Mouse (Mus musculus): ENCODE measurements around the gene Egfl7. TPM values are rescaled to one million over a fixed set of nuclear protein-coding genes. Genes with fewer than 3 reads are reported as not detected.
A peak's percentile ranks its signal among the peaks of the same experiment; 100 is the strongest.

The Egfl7 gene
- polyA plus RNA-seq, 1 experiment from 2014 or later: 341 TPM

GRCm38 (mm10) chr2:26547481-26547880 lies 32.3 kb upstream of the Egfl7 start:
- H3K27ac ChIP-seq: no peak overlapping the region
- no peaks in the 10 kb centered on the region for H3K27me3 ChIP-seq
- no peaks in the 10 kb centered on the region for H3K36me3 ChIP-seq
- no peak for ATAC-seq (ENCODE audit: borderline replicate concordance, extremely low read depth, low FRiP score, low TSS enrichment)
- peaks cover 45% of the 10 kb centered on the region for H3K4me1 ChIP-seq
- WGBS: 34% methylated on average over 2 of the region's 2 CpGs
- no peak overlapping the region for H3K4me3 ChIP-seq
- H3K9me3 ChIP-seq: no peaks in the 10 kb centered on the region
- H3K9ac ChIP-seq: no peak overlapping the region
- H3K4me2 ChIP-seq: no peak overlapping the region

- WGBS: 47% methylated on average over 10 of the region's 10 CpGs
- peaks cover 34% of the 10 kb centered on the region for H3K4me1 ChIP-seq
- peak overlapping the region; percentile 16; the same call in 1 of the 2 replicates for H3K27ac ChIP-seq
- ATAC-seq (ENCODE audit: borderline replicate concordance, extremely low read depth, low FRiP score, low TSS enrichment): no peak
- no peaks in the 10 kb centered on the region for H3K36me3 ChIP-seq
- no peak overlapping the region for H3K9ac ChIP-seq
- H3K27me3 ChIP-seq: no peaks in the 10 kb centered on the region
- no peaks in the 10 kb centered on the region for H3K9me3 ChIP-seq
- H3K4me2 ChIP-seq: no peak overlapping the region
- H3K4me3 ChIP-seq: no peak overlapping the region
Observed at GRCm38 (mm10) chr2:26549801-26550200, 30.0 kb upstream of the Egfl7 start.

DNA sequence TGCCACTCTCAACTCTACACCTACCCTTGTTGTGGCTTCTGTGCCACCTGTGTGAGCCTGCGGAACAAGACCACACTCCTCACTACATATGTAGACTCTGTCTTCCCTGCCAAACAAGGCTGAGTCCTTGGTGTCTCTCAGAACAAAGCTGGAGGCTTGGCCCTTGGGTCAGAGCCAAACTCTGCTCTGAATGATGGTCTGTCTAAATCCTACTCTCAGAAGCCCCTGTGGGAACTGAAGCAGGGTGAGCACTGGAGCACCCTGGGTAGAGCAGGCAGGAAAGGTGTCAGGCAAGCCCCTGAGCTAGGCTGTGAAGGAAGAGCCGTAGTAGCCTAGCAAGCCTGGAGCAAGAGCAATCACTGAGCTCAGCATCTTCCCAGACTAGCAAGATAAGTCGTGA lies 29.6 kb upstream of the Egfl7 start:
- peaks cover 38% of the 10 kb centered on the region for H3K4me1 ChIP-seq
- no peaks in the 10 kb centered on the region for H3K9me3 ChIP-seq
- WGBS: 49% methylated on average over 3 of the region's 3 CpGs
- peak overlapping the region; percentile 16; the same call in 1 of the 2 replicates for H3K27ac ChIP-seq
- H3K9ac ChIP-seq: no peak overlapping the region
- H3K36me3 ChIP-seq: no peaks in the 10 kb centered on the region
- H3K4me2 ChIP-seq: no peak overlapping the region
- no peak overlapping the region for H3K4me3 ChIP-seq
- H3K27me3 ChIP-seq: no peaks in the 10 kb centered on the region
- ATAC-seq (ENCODE audit: borderline replicate concordance, extremely low read depth, low FRiP score, low TSS enrichment): 0 out of 2 replicates have a peak, but pooled peaks have one; percentile 17

- H3K36me3 ChIP-seq: no peaks in the 10 kb centered on the region
- H3K27ac ChIP-seq: peak overlapping the region; percentile 16; the same call in 1 of the 2 replicates
- no peaks in the 10 kb centered on the region for H3K9me3 ChIP-seq
- H3K4me1 ChIP-seq: peaks cover 41% of the 10 kb centered on the region
- H3K4me3 ChIP-seq: no peak overlapping the region
- no peak overlapping the region for H3K4me2 ChIP-seq
- ATAC-seq (ENCODE audit: borderline replicate concordance, extremely low read depth, low FRiP score, low TSS enrichment): no peak
- H3K27me3 ChIP-seq: no peaks in the 10 kb centered on the region
- WGBS: 39% methylated on average over 3 of the region's 3 CpGs
- no peak overlapping the region for H3K9ac ChIP-seq
Observed at GRCm38 (mm10) chr2:26550777-26551176, 29.0 kb upstream of the Egfl7 start.

DNA sequence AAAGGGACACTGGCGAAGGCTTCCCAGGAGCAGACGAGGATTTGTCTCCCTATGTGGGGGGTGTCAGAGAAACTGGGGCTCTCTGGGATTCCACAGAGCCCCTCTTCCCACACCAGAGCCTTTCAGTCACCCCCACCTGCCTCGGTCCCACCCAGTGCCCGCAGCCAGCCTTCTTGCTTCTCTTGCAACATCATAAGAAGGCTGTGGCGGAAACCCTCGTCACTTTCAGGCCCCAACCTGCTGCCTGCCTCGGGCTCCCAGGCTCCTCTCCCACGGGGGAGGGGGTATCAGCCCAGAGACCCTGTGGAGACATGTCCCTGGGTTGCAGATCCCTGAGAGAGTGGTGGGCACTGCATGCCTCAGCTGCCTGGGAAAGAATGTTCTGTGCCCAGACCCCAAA lies 28.4 kb upstream of the Egfl7 start:
- Histone ChIP-seq H3K27ac (0 out of 2 replicates have a peak overlapping the region, but pooled peaks have one; percentile 11), H3K4me3 (no peak overlapping the region), H3K36me3 (no peaks in the 10 kb centered on the region), H3K9me3 (no peaks in the 10 kb centered on the region), H3K27me3 (no peaks in the 10 kb centered on the region), H3K4me1 (peaks cover 43% of the 10 kb centered on the region), H3K9ac (no peak overlapping the region), H3K4me2 (no peak overlapping the region)
- 61% methylated on average over 8 of the region's 8 CpGs for WGBS
- no peak for ATAC-seq (ENCODE audit: borderline replicate concordance, extremely low read depth, low FRiP score, low TSS enrichment)

GRCm38 (mm10) chr2:26552066-26552465 lies 27.7 kb upstream of the Egfl7 start:
- Histone ChIP-seq H3K27me3 (no peaks in the 10 kb centered on the region), H3K36me3 (no peaks in the 10 kb centered on the region), H3K27ac (0 out of 2 replicates have a peak overlapping the region, but pooled peaks have one; percentile 11), H3K9ac (no peak overlapping the region), H3K4me3 (no peak overlapping the region), H3K9me3 (no peaks in the 10 kb centered on the region), H3K4me2 (no peak overlapping the region), H3K4me1 (peaks cover 47% of the 10 kb centered on the region)
- WGBS: 73% methylated on average over 2 of the region's 2 CpGs
- no peak for ATAC-seq (ENCODE audit: borderline replicate concordance, extremely low read depth, low FRiP score, low TSS enrichment)

DNA sequence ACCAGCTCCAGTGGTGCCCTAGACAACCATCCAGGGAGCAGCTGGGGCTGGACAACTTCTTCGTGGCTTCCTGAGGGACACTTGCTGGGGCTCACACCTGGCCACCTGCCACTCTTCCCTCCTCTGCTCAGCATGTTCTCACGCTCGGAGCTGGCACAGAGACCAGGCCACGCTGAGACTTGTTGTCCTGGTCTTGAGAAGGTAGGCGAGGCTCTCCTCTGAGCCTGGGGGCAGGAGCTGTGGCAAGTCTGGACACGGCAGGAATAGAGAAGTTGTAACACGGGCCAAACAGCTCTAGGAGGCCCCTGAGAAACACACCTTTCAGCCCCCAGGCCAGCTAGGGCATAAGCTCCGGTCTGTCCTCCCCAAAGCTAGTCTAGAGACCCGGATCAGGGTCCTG lies 25.9 kb upstream of the Egfl7 start:
- Histone ChIP-seq H3K36me3 (no peaks in the 10 kb centered on the region), H3K27me3 (no peaks in the 10 kb centered on the region), H3K4me3 (no peak overlapping the region), H3K9ac (no peak overlapping the region), H3K27ac (0 out of 2 replicates have a peak overlapping the region, but pooled peaks have one; percentile 25), H3K4me1 (peaks cover 55% of the 10 kb centered on the region), H3K9me3 (no peaks in the 10 kb centered on the region), H3K4me2 (no peak overlapping the region)
- 52% methylated on average over 9 of the region's 9 CpGs for WGBS
- no peak for ATAC-seq (ENCODE audit: borderline replicate concordance, extremely low read depth, low FRiP score, low TSS enrichment)

DNA sequence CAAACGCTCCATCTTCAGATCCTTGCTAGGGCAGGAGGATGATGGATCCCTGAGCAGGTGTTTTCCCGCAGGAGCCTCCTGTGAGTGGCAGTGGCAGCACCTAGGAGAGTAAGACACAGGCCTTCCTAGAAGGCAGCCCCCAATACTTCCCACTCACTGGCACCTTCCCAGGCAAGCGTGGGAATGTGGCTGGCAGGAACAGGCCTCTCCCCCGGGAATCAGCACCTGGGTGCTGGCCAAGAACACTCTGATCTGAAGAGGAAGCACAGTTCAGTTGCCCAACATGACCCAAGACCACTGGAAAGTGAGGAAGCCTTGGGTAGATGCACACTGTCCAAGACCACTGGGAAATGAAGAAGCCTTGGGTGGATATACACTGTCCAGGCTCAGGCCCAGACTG lies 24.7 kb upstream of the Egfl7 start:
- H3K27ac ChIP-seq: no peak overlapping the region
- no peaks in the 10 kb centered on the region for H3K36me3 ChIP-seq
- H3K4me3 ChIP-seq: no peak overlapping the region
- no peaks in the 10 kb centered on the region for H3K27me3 ChIP-seq
- no peak overlapping the region for H3K4me2 ChIP-seq
- H3K4me1 ChIP-seq: peaks cover 49% of the 10 kb centered on the region
- no peak overlapping the region for H3K9ac ChIP-seq
- 58% methylated on average over 4 of the region's 4 CpGs for WGBS
- ATAC-seq (ENCODE audit: borderline replicate concordance, extremely low read depth, low FRiP score, low TSS enrichment): no peak
- H3K9me3 ChIP-seq: no peaks in the 10 kb centered on the region

GRCm38 (mm10) chr2:26556535-26556993 lies 23.2 kb upstream of the Egfl7 start:
- H3K4me3 ChIP-seq: no peak overlapping the region
- H3K36me3 ChIP-seq: no peaks in the 10 kb centered on the region
- H3K27me3 ChIP-seq: no peaks in the 10 kb centered on the region
- no peak overlapping the region for H3K9ac ChIP-seq
- peaks cover 49% of the 10 kb centered on the region for H3K4me1 ChIP-seq
- WGBS: 21% methylated on average over 4 of the region's 4 CpGs
- H3K9me3 ChIP-seq: no peaks in the 10 kb centered on the region
- ATAC-seq (ENCODE audit: borderline replicate concordance, extremely low read depth, low FRiP score, low TSS enrichment): peak; percentile 47; the same call in 1 of the 2 replicates
- H3K27ac ChIP-seq: peak overlapping the region; percentile 51
- no peak overlapping the region for H3K4me2 ChIP-seq

- H3K27me3 ChIP-seq: no peaks in the 10 kb centered on the region
- ATAC-seq (ENCODE audit: borderline replicate concordance, extremely low read depth, low FRiP score, low TSS enrichment): no peak
Observed at GRCm38 (mm10) chr2:26560506-26560905, 19.3 kb upstream of the Egfl7 start.

GRCm38 (mm10) chr2:26561351-26562016 lies 18.3 kb upstream of the Egfl7 start:
- no peak overlapping the region for H3K4me2 ChIP-seq
- H3K9ac ChIP-seq: no peak overlapping the region
- no peak overlapping the region for H3K27ac ChIP-seq
- H3K27me3 ChIP-seq: no peaks in the 10 kb centered on the region
- H3K4me1 ChIP-seq: peaks cover 36% of the 10 kb centered on the region
- H3K36me3 ChIP-seq: no peaks in the 10 kb centered on the region
- peak; percentile 68 for ATAC-seq (ENCODE audit: borderline replicate concordance, extremely low read depth, low FRiP score, low TSS enrichment)
- H3K9me3 ChIP-seq: no peaks in the 10 kb centered on the region
- no peak overlapping the region for H3K4me3 ChIP-seq
- WGBS: 31% methylated on average over 6 of the region's 6 CpGs

More at GRCm38 (mm10) chr2:26560506-26560905, 19.3 kb upstream of the Egfl7 start:
- H3K4me2 ChIP-seq: no peak overlapping the region
- H3K9me3 ChIP-seq: no peaks in the 10 kb centered on the region
- H3K4me1 ChIP-seq: peaks cover 39% of the 10 kb centered on the region
- H3K36me3 ChIP-seq: no peaks in the 10 kb centered on the region
- H3K9ac ChIP-seq: no peak overlapping the region
- WGBS: 72% methylated on average over 5 of the region's 5 CpGs
- no peak overlapping the region for H3K4me3 ChIP-seq
- H3K27ac ChIP-seq: no peak overlapping the region

GRCm38 (mm10) chr2:26566221-26566620 lies 13.6 kb upstream of the Egfl7 start:
- Histone ChIP-seq H3K4me2 (no peak overlapping the region), H3K4me1 (peaks cover 12% of the 10 kb centered on the region), H3K9ac (no peak overlapping the region), H3K4me3 (no peak overlapping the region), H3K9me3 (no peaks in the 10 kb centered on the region), H3K36me3 (no peaks in the 10 kb centered on the region), H3K27ac (no peak overlapping the region), H3K27me3 (no peaks in the 10 kb centered on the region)
- peak; percentile 37; the same call in 1 of the 2 replicates for ATAC-seq (ENCODE audit: borderline replicate concordance, extremely low read depth, low FRiP score, low TSS enrichment)
- 18% methylated on average over 4 of the region's 4 CpGs for WGBS

Measured in lung, embryonic 15.5 days (tissue).